In genomic region chr10:93742598-93742997, GRCm38 (mm10) we compare ENCODE assay signal across 14 mouse cellular contexts.
A peak's percentile ranks its signal among the peaks of the same experiment; 100 is the strongest.
DNase-seq lines count a peak whose midpoint lies in the region; ATAC-seq and TF ChIP-seq lines count a peak whose summit lies in the region.
"Had no signal": no experiment of that assay in that cellular context is flagged by ENCODE, and none has a peak within 500 bp of the region (broad histone marks: within the 10 kb centered on the region; RNA-seq: fewer than 3 reads in every experiment).

No protein-coding gene starts in this region.

- peaks cover 18% of the 10 kb centered on the region for H3K36me3 ChIP-seq in midbrain, embryonic 14.5 days (ENCODE audit: control insufficient read depth, insufficient read depth, low read length)
- peaks cover 26% of the 10 kb centered on the region for H3K36me3 ChIP-seq in midbrain, embryonic 13.5 days
- H3K36me3 ChIP-seq in intestine, postnatal 0 days (ENCODE audit: control insufficient read depth, insufficient read depth) = no peaks in the 10 kb centered on the region
- H3K36me3 ChIP-seq: embryonic facial prominence, embryonic 13.5 days; forebrain, embryonic 15.5 days; intestine, embryonic 15.5 days had no signal

- no peak overlapping the region for H3K4me2 ChIP-seq in midbrain, embryonic 14.5 days (ENCODE audit: low read length)
- H3K4me2 ChIP-seq in midbrain, embryonic 13.5 days (replicated peaks) = no peak overlapping the region
- no peak overlapping the region for H3K4me2 ChIP-seq in intestine, postnatal 0 days (replicated peaks; ENCODE audit: low read depth)
- H3K4me2 ChIP-seq: embryonic facial prominence, embryonic 13.5 days; forebrain, embryonic 15.5 days; intestine, embryonic 15.5 days; liver, embryonic 11.5 days had no signal

- H3K4me1 ChIP-seq in midbrain, embryonic 14.5 days (ENCODE audit: control insufficient read depth, insufficient read depth, low read length) = no peaks in the 10 kb centered on the region
- H3K4me1 ChIP-seq in midbrain, embryonic 13.5 days (replicated peaks) = 0 out of 2 replicates have a peak, but pooled peaks cover 4% of the 10 kb centered on the region
- H3K4me1 ChIP-seq in intestine, postnatal 0 days (replicated peaks; ENCODE audit: control insufficient read depth, insufficient read depth, low read length) = no peaks in the 10 kb centered on the region
- H3K4me1 ChIP-seq: intestine, embryonic 15.5 days had no signal

- 70% methylated on average over 6 of the region's 6 CpGs for WGBS in midbrain, embryonic 14.5 days
- WGBS in midbrain, embryonic 13.5 days = 63% methylated on average over 6 of the region's 6 CpGs
- WGBS in intestine, postnatal 0 days = 64% methylated on average over 6 of the region's 6 CpGs

- H3K27ac ChIP-seq in midbrain, embryonic 14.5 days (replicated peaks; ENCODE audit: low read depth, low read length) = no peak overlapping the region
- no peak overlapping the region for H3K27ac ChIP-seq in midbrain, embryonic 13.5 days
- H3K27ac ChIP-seq in intestine, postnatal 0 days (ENCODE audit: low read depth, low read length) = no peak overlapping the region
- H3K27ac ChIP-seq: intestine, embryonic 15.5 days; left cerebral cortex, adult 2 months had no signal

- DNase-seq in heart, adult 11 months = peak; percentile 81
- no peak for DNase-seq in heart, adult 9 months (ENCODE audit: low spot score in 2 of 2)
- peak; percentile 41 for DNase-seq in midbrain, embryonic 14.5 days
- DNase-seq in cerebellum, postnatal 10 days = peak; percentile 85
- DNase-seq in layer of hippocampus, adult 9-10 months (ENCODE audit: low spot score) = no peak
- DNase-seq in frontal cortex, adult 2 months (ENCODE audit: extremely low spot score in 1 of 2, low spot score in 1 of 2) = no peak
- DNase-seq: B cell, adult 2 months had no signal

- no peak for ATAC-seq in midbrain, embryonic 14.5 days (ENCODE audit: low FRiP score, low TSS enrichment)
- no peak for ATAC-seq in midbrain, embryonic 13.5 days
- ATAC-seq in intestine, postnatal 0 days = no peak
- ATAC-seq: forebrain, embryonic 15.5 days; intestine, embryonic 15.5 days had no signal

- no peak overlapping the region for H3K9ac ChIP-seq in midbrain, embryonic 14.5 days (replicated peaks; ENCODE audit: low read length)
- no peak overlapping the region for H3K9ac ChIP-seq in midbrain, embryonic 13.5 days (replicated peaks)
- no peak overlapping the region for H3K9ac ChIP-seq in intestine, postnatal 0 days (ENCODE audit: low read depth, low read length)
- H3K9ac ChIP-seq: embryonic facial prominence, embryonic 13.5 days; forebrain, embryonic 15.5 days; intestine, embryonic 15.5 days had no signal

- no peaks in the 10 kb centered on the region for H3K9me3 ChIP-seq in midbrain, embryonic 14.5 days (ENCODE audit: control insufficient read depth, low read length)
- H3K9me3 ChIP-seq in midbrain, embryonic 13.5 days = no peaks in the 10 kb centered on the region
- H3K9me3 ChIP-seq in intestine, postnatal 0 days (ENCODE audit: control insufficient read depth) = no peaks in the 10 kb centered on the region
- H3K9me3 ChIP-seq: embryonic facial prominence, embryonic 13.5 days; forebrain, embryonic 15.5 days; intestine, embryonic 15.5 days had no signal

- TF ChIP-seq CTCF in intestine, postnatal 0 days (IDR thresholded peaks at IDR 0.05; ENCODE audit: low read depth) = no peak

- no peak overlapping the region for H3K4me3 ChIP-seq in midbrain, embryonic 14.5 days (replicated peaks; ENCODE audit: low read depth, low read length)
- no peak overlapping the region for H3K4me3 ChIP-seq in midbrain, embryonic 13.5 days (replicated peaks)
- no peak overlapping the region for H3K4me3 ChIP-seq in intestine, postnatal 0 days (ENCODE audit: low read depth, low read length)
- H3K4me3 ChIP-seq: embryonic facial prominence, embryonic 13.5 days; forebrain, embryonic 15.5 days; intestine, embryonic 15.5 days; left cerebral cortex, adult 2 months had no signal

- H3K27me3 ChIP-seq in midbrain, embryonic 14.5 days (ENCODE audit: control insufficient read depth, insufficient read depth, low read length) = no peaks in the 10 kb centered on the region
- no peaks in the 10 kb centered on the region for H3K27me3 ChIP-seq in midbrain, embryonic 13.5 days
- H3K27me3 ChIP-seq in intestine, postnatal 0 days (replicated peaks; ENCODE audit: control insufficient read depth, insufficient read depth, low read length) = no peaks in the 10 kb centered on the region
- H3K27me3 ChIP-seq: embryonic facial prominence, embryonic 13.5 days; forebrain, embryonic 15.5 days; intestine, embryonic 15.5 days had no signal

Comparison
In these comparisons a context has a peak if more than half of its experiments do, and no peak if none do; other contexts are left out.
1. DNase-seq: peak in heart, adult 11 months (single experiment), midbrain, embryonic 14.5 days (single experiment) and cerebellum, postnatal 10 days (2 of 2); none in heart, adult 9 months (0 of 2), layer of hippocampus, adult 9-10 months (single experiment) and frontal cortex, adult 2 months (0 of 2).